Comparison of ENCODE assay signal across 19 mouse cellular contexts in the genomic region with DNA sequence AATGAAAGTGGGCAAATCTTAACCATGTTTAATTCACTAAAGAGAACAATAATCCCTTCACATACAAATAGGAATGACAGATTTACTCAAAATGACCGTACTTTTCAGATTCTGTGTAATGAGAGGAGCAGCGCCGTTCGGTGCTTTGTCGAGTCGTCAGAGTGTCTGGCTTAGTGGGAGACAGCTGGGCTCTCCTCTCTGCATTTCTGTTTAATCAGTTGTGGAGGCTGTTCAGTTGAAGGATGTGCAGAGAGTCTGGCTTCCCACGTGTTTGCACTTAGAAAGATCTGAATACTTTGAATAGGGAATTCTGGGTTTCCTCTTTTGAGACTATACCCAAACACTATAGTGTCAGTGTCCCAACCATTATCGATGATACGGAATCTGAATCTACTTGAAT. TPM values are rescaled to one million over a fixed set of nuclear protein-coding genes. Genes with fewer than 3 reads are reported as not detected.
"Had no signal": no experiment of that assay in that cellular context is flagged by ENCODE, and none has a peak within 500 bp of the region (broad histone marks: within the 10 kb centered on the region; RNA-seq: fewer than 3 reads in every experiment).

No protein-coding gene starts in this region.

- DNase-seq: kidney, adult 2 months; kidney, postnatal 10 days; kidney, postnatal 36 days; liver, embryonic 13.5 days; lung, adult 2 months; lung, postnatal 14 days; lung, postnatal 4 days; midbrain, embryonic 14.5 days; right cerebral cortex, postnatal 14 days; spleen, adult 18-20 months; thymus, postnatal 25 days had no signal

- H3K36me3 ChIP-seq: kidney, embryonic 15.5 days; liver, embryonic 13.5 days; stomach, embryonic 15.5 days had no signal

- H3K4me1 ChIP-seq: kidney, embryonic 15.5 days; liver, embryonic 13.5 days; stomach, embryonic 15.5 days had no signal

- H3K4me3 ChIP-seq: kidney, embryonic 15.5 days; liver, embryonic 13.5 days; stomach, embryonic 15.5 days had no signal

- H3K27ac ChIP-seq: kidney, embryonic 15.5 days; liver, embryonic 13.5 days; stomach, embryonic 15.5 days had no signal

- H3K4me2 ChIP-seq: kidney, embryonic 15.5 days; liver, embryonic 13.5 days; midbrain, embryonic 11.5 days; stomach, embryonic 15.5 days had no signal

- H3K27me3 ChIP-seq: kidney, embryonic 15.5 days; liver, embryonic 13.5 days; stomach, embryonic 15.5 days had no signal

- H3K9me3 ChIP-seq: kidney, embryonic 15.5 days; liver, embryonic 13.5 days; stomach, embryonic 15.5 days had no signal

- H3K9ac ChIP-seq: kidney, embryonic 15.5 days; liver, embryonic 13.5 days; stomach, embryonic 15.5 days had no signal

RNA-seq across cellular contexts. Expression of a gene that starts 7.0 kb away (rescaled TPM):
- total RNA-seq: left cerebral cortex, adult 18-20 months; liver, adult 2 months; megakaryocyte progenitor cell, adult 5-6 weeks; megakaryocyte-erythroid progenitor cell, adult 5-6 weeks had no signal
- polyA plus RNA-seq: liver, adult 2 months had no signal

RNA-seq across cellular contexts. Expression of a gene that starts 29.8 kb away (rescaled TPM):
- total RNA-seq: liver, adult 2 months; megakaryocyte-erythroid progenitor cell, adult 5-6 weeks had no signal
- polyA plus RNA-seq: kidney, adult 2 months; liver, adult 2 months; liver, embryonic 13.5 days; lung, embryonic 16.5 days; midbrain, embryonic 11.5 days had no signal
